8 mouse cellular contexts compared by ENCODE assay signal in genomic region chr17:43158741-43159140, GRCm38 (mm10).
DNase-seq lines count a peak whose midpoint lies in the region; ATAC-seq lines count a peak whose summit lies in the region.

No protein-coding gene starts in this region.

- peak; percentile 36; the same call in 1 of the 2 replicates for ATAC-seq in embryonic facial prominence, embryonic 12.5 days (ENCODE audit: insufficient number of reproducible peaks, insufficient read depth, low FRiP score, low TSS enrichment)
- no peak for ATAC-seq in intestine, embryonic 16.5 days
- ATAC-seq in neural tube, embryonic 12.5 days (ENCODE audit: low FRiP score, low read depth): peak; percentile 71; the same call in 1 of the 2 replicates

- H3K36me3 ChIP-seq in embryonic facial prominence, embryonic 12.5 days: no peaks in the 10 kb centered on the region
- H3K36me3 ChIP-seq in intestine, embryonic 16.5 days (ENCODE audit: control insufficient read depth, insufficient read depth, low read length): no peaks in the 10 kb centered on the region
- no peaks in the 10 kb centered on the region for H3K36me3 ChIP-seq in neural tube, embryonic 12.5 days

- DNase-seq in kidney, adult 11 months: peak; percentile 33
- DNase-seq in kidney, adult 18-20 months: no peak
- DNase-seq in urinary bladder, adult 18-20 months (ENCODE audit: low spot score in 2 of 2): no peak
- DNase-seq in liver: no peak
- no peak for DNase-seq in cerebellum, postnatal 10 days

- no peak overlapping the region for H3K9ac ChIP-seq in embryonic facial prominence, embryonic 12.5 days
- H3K9ac ChIP-seq in intestine, embryonic 16.5 days (ENCODE audit: low read depth, low read length): no peak overlapping the region
- H3K9ac ChIP-seq in neural tube, embryonic 12.5 days: no peak overlapping the region

- peak overlapping the region; percentile 52 for H3K4me2 ChIP-seq in embryonic facial prominence, embryonic 12.5 days (replicated peaks)
- peak overlapping the region; percentile 20; the same call in 1 of the 2 replicates for H3K4me2 ChIP-seq in intestine, embryonic 16.5 days (ENCODE audit: low read depth, low read length)
- H3K4me2 ChIP-seq in neural tube, embryonic 12.5 days (replicated peaks): peak overlapping the region; percentile 50

- no peaks in the 10 kb centered on the region for H3K9me3 ChIP-seq in embryonic facial prominence, embryonic 12.5 days
- H3K9me3 ChIP-seq in intestine, embryonic 16.5 days (ENCODE audit: control insufficient read depth, low read length): no peaks in the 10 kb centered on the region
- H3K9me3 ChIP-seq in neural tube, embryonic 12.5 days: no peaks in the 10 kb centered on the region

- H3K27me3 ChIP-seq in embryonic facial prominence, embryonic 12.5 days: no peaks in the 10 kb centered on the region
- H3K27me3 ChIP-seq in intestine, embryonic 16.5 days (replicated peaks; ENCODE audit: control insufficient read depth, insufficient read depth, low read length): no peaks in the 10 kb centered on the region
- no peaks in the 10 kb centered on the region for H3K27me3 ChIP-seq in neural tube, embryonic 12.5 days (replicated peaks)

- no peak overlapping the region for H3K27ac ChIP-seq in embryonic facial prominence, embryonic 12.5 days
- H3K27ac ChIP-seq in intestine, embryonic 16.5 days (ENCODE audit: low read length): no peak overlapping the region
- no peak overlapping the region for H3K27ac ChIP-seq in neural tube, embryonic 12.5 days

- H3K4me3 ChIP-seq in embryonic facial prominence, embryonic 12.5 days: peak overlapping the region; percentile 18
- H3K4me3 ChIP-seq in intestine, embryonic 16.5 days (ENCODE audit: low read length): no peak overlapping the region
- no peak overlapping the region for H3K4me3 ChIP-seq in neural tube, embryonic 12.5 days

- H3K4me1 ChIP-seq in embryonic facial prominence, embryonic 12.5 days: peaks cover 18% of the 10 kb centered on the region
- peaks cover 11% of the 10 kb centered on the region; the same call in 1 of the 2 replicates for H3K4me1 ChIP-seq in intestine, embryonic 16.5 days (ENCODE audit: control insufficient read depth, insufficient read depth, low read length)
- H3K4me1 ChIP-seq in neural tube, embryonic 12.5 days: peaks cover 15% of the 10 kb centered on the region

- 11% methylated on average over 10 of the region's 10 CpGs for WGBS in embryonic facial prominence, embryonic 12.5 days
- 32% methylated on average over 10 of the region's 10 CpGs for WGBS in intestine, embryonic 16.5 days
- WGBS in neural tube, embryonic 12.5 days: 38% methylated on average over 10 of the region's 10 CpGs
